Mouse (Mus musculus): Measurements from ENCODE around the gene Ankrd54.

DNA sequence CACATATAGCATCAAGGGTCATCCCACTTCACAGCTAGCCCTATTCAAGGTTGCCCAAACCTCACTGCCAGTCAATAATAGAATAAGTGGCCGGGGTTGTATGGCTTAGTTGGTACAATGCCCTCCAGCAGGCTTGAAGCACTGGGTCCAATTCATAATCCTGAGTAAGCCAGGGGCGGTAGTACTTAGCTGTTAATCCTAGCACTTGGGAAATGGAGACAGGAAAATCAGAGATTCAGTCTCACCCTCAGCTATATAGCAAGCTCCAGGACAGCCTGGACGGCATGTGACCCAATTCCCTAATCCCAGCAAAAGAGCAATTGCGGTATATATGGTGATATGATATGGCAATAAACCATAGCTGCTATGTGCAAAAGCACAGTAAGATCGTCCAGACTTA is 55.6 kb downstream of the Ankrd54 start:
- TF ChIP-seq CTCF (IDR thresholded peaks at IDR 0.05; ENCODE audit: insufficient read depth, low read length): no peak
- no peak for TF ChIP-seq POLR2A (IDR thresholded peaks at IDR 0.05; ENCODE audit: borderline replicate concordance, extremely low read depth, low read depth, low read length)
